Mouse (Mus musculus): ENCODE results near the gene Mtcl1. TPM values are rescaled to one million over a fixed set of nuclear protein-coding genes. Genes with fewer than 3 reads are reported as not detected.

The Mtcl1 gene
- polyA plus RNA-seq, 2 experiments from 2014 or later = 0.28 TPM; not detected in 1

DNA sequence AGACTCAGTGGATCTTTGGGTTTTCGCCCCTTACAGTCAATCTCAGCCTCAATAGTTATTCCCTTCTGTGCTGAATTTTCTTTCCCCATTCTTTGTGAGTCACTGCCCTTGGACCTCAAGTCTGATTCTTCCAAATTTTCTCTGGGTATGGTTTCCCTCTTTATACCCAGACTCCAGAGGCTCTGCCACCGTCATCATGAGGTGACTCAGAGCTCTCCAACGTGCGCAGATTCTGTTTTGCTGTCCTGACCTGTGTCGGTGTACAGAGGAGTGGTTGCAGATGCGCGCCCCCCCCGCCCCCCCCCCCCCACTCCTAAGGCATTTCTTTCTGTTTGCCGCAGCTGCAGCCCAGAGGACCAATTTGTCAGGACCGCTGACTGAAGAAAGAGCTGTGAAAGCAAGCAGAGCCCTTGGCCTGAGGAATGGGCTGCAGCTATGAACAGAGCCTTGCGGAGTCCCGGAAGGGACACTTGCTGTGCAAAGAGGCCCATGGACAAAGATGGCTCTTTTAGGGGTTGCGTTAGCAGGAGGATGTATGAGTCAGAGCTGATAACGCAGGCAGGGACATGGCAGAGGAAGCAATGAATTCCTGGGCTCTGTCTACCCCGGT lies 126.8 kb downstream of the Mtcl1 start:
- ATAC-seq = no peak

DNA sequence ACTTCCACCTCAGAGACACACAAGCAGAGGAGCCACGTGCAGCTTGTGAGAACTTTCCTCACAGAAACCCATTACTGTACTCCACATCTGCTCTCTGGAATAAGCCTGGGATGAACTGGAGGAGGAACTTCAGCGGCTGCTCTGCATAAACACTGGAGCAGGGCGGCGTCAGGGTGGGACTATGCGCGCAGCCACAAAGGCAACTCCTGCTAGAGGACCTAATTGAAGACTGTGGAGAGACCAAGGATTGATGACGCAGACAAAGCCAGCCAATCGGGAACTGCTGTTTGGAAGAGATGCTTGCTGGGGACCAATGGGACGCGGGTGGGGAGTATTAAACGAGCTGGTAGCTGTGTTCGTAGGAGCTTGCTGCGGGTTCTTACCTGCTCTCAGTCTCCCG lies 127.6 kb downstream of the Mtcl1 start:
- ATAC-seq = no peak

DNA sequence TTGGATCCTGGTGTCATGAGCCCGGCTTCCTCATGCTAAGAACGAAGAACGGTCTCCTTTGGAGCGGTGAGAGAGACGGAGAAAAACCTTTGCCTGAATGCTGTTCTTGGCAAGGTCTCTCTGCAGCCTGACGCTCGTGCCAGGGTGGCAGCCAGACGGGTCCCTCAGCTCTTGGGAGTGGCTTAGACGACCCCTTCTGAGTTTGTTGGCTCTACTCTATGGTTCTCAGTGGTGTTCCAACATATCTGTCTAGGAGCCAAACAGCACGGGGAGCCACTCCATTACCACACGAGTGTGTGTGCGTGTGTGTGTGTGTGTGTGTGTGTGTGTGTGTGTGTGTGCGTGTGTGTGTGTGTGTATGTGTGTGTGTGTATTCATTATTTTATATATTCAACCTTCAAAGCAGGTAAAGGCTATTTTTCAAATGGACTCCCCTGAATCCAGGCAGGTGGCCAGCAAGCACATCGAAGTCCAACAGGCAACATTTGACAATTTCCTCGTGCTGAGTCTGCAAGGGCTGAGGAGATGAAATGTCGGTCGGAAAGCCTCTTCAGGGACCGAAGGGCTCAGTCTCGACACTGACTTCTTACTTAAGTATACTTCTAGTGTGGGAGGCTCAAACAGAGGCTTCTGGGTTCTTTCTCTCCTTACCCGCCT lies 128.7 kb downstream of the Mtcl1 start:
- no peak for ATAC-seq

DNA sequence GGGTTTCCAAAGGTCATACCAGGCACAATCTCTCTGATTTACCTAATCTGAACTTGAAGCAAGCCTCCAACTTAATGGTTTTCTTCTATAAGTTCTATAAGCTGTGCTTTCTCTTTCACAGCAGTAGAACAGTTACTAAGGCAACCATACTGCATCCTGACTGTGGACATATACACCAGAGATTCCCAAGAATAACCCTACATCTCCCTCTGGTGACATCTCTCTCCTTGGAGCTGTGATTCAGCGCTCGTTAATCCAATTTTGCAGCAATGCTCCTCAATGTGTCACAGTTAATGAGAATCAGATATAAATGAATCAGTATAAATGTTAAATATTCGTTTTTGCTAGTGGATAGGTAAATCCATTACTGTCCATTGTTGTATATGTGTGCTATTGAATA lies 131.5 kb downstream of the Mtcl1 start:
- no peak for ATAC-seq

DNA sequence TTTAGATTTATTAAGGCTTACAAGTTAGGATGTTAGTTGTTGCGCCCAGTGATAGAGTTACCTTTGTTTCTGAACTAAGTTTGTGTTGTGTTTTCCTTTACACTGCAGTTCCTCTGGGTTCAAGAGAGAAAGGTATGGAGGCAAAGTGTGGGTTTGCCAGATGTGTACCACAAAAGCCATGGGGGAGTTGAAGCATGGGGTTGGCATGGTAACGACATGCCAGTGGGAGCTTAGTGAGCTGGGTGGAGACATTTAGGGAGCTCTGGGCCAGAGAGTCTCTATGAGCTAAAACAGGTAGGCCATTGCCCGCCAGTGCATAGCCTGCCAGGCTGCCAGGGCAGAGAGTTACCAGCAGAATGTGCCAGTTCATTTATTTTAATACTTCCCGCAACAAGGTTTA lies 132.0 kb downstream of the Mtcl1 start:
- no peak for ATAC-seq

DNA sequence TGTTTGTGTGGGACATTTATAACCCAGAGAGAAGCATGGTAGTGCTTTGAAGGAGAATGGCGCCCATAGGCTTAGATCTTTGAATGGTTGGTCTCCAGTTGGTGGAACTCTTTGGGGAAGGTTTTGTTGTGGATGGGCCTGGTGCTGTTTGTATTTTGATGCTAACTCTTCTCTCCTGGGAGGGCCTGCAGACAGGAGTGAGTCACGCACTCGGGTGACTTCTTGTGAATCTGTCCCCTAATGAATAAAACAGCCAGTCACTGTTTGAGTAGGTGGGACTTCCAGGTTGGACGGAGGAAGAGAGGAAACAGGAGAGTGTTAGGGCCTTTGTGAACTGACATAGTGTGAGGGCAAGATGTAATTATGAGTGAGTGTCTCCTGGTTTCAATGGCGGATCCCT lies 132.4 kb downstream of the Mtcl1 start:
- no peak for ATAC-seq

DNA sequence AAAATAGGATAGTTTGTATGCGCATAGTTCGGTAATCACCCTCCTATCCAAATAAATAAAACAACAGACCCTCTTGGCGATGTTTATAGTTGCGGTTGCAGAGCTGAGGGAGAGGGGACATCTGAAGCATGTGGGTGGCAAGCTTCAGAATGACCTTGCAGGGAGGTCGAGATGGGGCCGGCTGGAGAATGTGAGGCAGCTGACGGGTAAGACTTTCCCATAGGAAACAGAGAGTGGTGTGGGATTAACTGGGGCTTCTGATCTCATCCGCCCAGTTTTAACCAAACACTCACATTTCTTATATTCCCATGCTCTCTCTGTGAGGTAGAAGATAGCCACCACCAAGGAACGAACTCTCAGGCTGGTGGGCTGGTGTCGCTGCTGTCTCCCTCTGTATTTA lies 134.1 kb downstream of the Mtcl1 start:
- ATAC-seq = no peak

DNA sequence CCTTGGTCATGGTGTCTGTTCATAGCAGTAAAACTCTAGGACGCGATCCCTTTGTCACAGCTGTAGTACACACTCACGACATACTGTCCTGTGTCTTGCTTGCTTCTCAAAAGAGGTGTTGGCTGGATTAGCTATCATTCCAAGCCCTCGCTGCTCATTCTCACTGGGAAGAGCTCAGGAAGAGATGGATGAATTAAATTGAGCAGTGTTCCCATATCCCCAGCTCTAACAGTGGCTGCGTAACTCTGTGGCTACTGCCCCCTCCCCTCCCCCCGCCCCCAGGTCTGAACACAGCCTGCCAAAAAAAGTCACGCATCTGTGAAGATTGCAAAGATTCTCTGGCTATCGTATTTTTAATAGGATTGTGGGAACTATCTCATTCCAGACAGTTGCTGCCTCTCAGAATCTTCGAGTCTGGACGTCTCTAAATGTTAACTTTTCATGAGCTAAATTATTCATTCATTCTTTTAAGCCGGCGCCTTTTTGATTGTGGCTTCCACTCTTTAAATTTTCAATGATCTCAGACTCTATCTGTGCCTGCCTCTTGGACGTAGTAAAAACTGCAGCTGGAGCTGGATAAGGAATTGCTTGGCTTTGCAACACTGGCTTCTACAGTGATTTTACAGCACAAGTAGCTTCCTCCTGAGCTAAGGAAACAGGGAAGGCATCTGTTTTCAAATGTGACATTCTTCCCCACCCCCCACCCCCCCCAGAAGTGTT lies 134.8 kb downstream of the Mtcl1 start:
- ATAC-seq = no peak

DNA sequence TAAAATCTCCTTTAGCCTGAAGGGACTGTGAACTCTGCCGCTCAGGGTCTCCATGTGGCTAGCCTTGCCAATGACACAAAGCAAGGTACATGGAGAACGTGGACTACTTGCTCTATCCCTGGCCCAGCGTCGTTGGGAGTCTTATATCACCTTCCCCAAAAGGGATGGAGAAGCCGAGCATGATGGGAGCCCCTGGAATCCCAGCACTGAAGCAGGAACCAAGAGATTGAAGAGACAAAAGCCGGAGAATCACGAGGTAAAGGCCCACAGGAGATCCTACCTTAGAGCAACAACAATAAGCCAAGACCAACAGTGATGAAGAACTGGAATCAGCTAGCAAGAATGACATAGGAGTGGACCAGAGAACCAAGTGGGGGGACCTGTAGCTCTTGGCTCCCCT lies 147.6 kb downstream of the Mtcl1 start:
- no peak for ATAC-seq

DNA sequence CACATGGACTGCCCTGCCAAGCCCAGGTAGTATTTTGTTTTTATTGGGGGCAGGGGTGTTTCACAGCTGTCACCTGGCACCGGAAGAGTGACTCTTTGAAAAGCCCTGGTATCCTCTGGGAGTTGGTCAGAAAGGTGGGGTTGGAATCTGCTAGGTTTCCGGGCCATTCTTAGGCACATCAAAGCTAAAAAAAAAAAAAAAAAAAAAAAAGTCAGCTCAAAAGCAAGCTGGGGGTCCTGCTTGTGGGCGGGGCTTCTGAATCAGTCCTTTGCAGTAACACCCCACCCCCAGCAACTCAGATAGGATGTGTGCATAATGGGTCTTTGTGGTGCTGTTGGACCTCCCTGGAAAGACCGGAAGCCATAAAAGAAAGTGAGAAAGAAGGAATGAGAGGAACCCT lies 148.3 kb downstream of the Mtcl1 start:
- ATAC-seq = no peak

DNA sequence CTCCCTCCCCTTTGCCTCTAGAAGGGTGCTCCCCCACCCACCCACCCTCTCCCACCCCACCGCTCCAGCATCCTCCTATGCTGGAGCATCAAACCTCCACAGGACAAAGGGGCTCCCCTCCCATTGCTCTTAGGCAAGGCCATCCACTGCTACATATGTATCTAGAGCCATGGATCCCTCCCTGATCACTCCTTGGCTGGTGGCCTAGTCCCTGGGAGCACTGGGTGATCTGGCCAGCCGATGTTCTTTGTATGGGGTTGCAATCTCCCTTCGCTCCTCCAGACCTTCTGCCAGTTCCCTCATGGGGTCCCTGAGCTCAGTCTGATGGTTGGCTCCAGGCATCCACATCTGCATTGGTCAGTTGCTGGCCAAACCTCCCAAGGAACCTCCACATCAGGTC lies 151.8 kb downstream of the Mtcl1 start:
- no peak for ATAC-seq

DNA sequence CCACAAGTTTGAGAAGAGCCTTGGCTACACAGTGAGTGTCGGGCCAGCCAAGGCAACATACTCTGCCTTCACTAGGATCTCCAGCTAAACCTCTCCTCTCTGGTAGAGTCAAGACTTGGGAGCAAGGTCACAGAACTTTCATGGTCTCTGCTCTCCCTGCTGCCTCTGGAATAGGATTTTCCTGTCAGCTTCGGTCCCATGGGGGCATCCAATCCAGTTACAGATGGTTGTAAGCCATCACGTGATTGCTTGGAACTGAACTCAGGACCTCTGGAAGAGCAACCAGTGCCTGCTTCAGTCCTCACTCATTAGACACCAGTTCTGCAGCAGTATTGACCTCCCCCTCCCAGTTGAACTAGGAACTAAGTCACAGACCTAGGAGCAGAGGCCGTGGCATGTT lies 156.0 kb downstream of the Mtcl1 start:
- ATAC-seq = no peak

DNA sequence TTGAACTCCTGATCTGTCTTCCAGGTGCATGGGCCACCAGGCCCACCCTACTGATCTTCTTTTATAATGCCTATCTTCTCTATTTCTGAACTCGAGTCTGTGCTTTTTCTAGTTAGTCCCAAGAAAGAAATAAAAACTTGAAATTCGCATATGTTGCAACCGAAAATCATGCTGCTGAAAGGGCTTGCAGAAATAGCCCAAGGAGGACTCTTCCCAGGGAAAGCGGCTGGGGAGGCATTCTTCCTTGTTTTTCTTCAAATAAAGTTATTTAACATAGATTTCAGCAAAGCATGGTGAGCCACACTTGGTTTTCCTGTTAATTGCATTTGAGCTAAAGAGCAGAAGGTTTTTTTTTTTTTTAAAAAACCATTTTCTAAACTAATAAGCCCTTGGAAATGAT lies 159.7 kb downstream of the Mtcl1 start:
- no peak for ATAC-seq

Other genes starting within 250 kb of the Mtcl1 start
- 10 to 100 TPM; 13.5 to 15.9 TPM for gene Rab12, start 70.0 kb upstream of the Mtcl1 start, polyA plus RNA-seq (2017; shearing (Covaris generic))
- gene Themis3, start 144.9 kb upstream of the Mtcl1 start, polyA plus RNA-seq (2017; shearing (Covaris generic)) = not detected

Data from CD4-positive, CD25-positive, alpha-beta regulatory T cell, adult 4 months (primary cell).